Mouse (Mus musculus) mesoderm, embryonic 11.5 days (tissue): ENCODE results near the gene Hipk1.
"Not testable (repeated sequence)": the region's sequence is repeated elsewhere in the genome, so short reads cannot be mapped to it uniquely, and the experiment has no call there.

ENCODE experiments used
- DNase-seq: peaks from one replicate; pipeline ENCODE4 v3.0.0-alpha.2; 2012; ENCODE audit warnings: low read depth, low spot score

Hipk1 gene

GRCm38 (mm10) chr3:103791230-103792110 is at the start of gene Hipk1:
TSS of gene Hipk1 (minus strand) at chr3:103791563.
- peak; percentile 90 for DNase-seq

GRCm38 (mm10) chr3:103840946-103841345 is 49.6 kb upstream of the Hipk1 start:
- DNase-seq: not testable (repeated sequence)

GRCm38 (mm10) chr3:103840195-103840594 is 48.8 kb upstream of the Hipk1 start:
- not testable (repeated sequence) for DNase-seq

- DNase-seq: no peak
Measured at GRCm38 (mm10) chr3:103839711-103840110, 48.3 kb upstream of the Hipk1 start.

GRCm38 (mm10) chr3:103836453-103836852 is 45.1 kb upstream of the Hipk1 start:
- no peak for DNase-seq

GRCm38 (mm10) chr3:103835951-103836310 is 44.6 kb upstream of the Hipk1 start:
- no peak for DNase-seq

- DNase-seq: no peak
Measured at GRCm38 (mm10) chr3:103835272-103835950, 44.0 kb upstream of the Hipk1 start.

- DNase-seq: no peak
Measured at GRCm38 (mm10) chr3:103834001-103834400, 42.6 kb upstream of the Hipk1 start.

- DNase-seq: no peak
Measured at GRCm38 (mm10) chr3:103832426-103832825, 41.1 kb upstream of the Hipk1 start, which contains the start of gene Bcl2l15. TSS of gene Bcl2l15 (plus strand) at chr3:103832601.

GRCm38 (mm10) chr3:103831146-103831545 is 39.8 kb upstream of the Hipk1 start:
- no peak for DNase-seq

- DNase-seq: not testable (repeated sequence)
Measured at GRCm38 (mm10) chr3:103830681-103831080, 39.3 kb upstream of the Hipk1 start.

- DNase-seq: no peak
Measured at GRCm38 (mm10) chr3:103829036-103829435, 37.7 kb upstream of the Hipk1 start.

- no peak for DNase-seq
Measured at GRCm38 (mm10) chr3:103827548-103827947, 36.2 kb upstream of the Hipk1 start.

- DNase-seq: no peak
Measured at GRCm38 (mm10) chr3:103810967-103811366, 19.6 kb upstream of the Hipk1 start.

- no peak for DNase-seq
Measured at GRCm38 (mm10) chr3:103809799-103810150, 18.4 kb upstream of the Hipk1 start.

GRCm38 (mm10) chr3:103808891-103809798 is 17.8 kb upstream of the Hipk1 start, which contains the start of the genes Dclre1b, Ap4b1 and Gm43064:
TSS of gene Dclre1b (minus strand) at chr3:103809444.
TSS of gene Ap4b1 (plus strand) at chr3:103809520.
TSS of gene Gm43064 (plus strand) at chr3:103809573.
- DNase-seq: peak; percentile 95

- DNase-seq: no peak
Measured at GRCm38 (mm10) chr3:103805671-103806070, 14.3 kb upstream of the Hipk1 start.

- no peak for DNase-seq
Measured at GRCm38 (mm10) chr3:103802861-103803260, 11.5 kb upstream of the Hipk1 start.

GRCm38 (mm10) chr3:103801631-103802531 is 10.5 kb upstream of the Hipk1 start:
- DNase-seq: no peak

- DNase-seq: no peak
Measured at GRCm38 (mm10) chr3:103799507-103799906, 8.1 kb upstream of the Hipk1 start.

GRCm38 (mm10) chr3:103796389-103796788 is 5.0 kb upstream of the Hipk1 start:
- no peak for DNase-seq
